Mouse (Mus musculus) embryonic fibroblast, embryonic 13.5 days (primary cell): ENCODE results near the gene Pam16.

Experiments
- CTCF ChIP-seq: IDR thresholded peaks from 2 replicates; pipeline ENCODE4 v1.5.1; 2011; ENCODE audit warnings: mild to moderate bottlenecking, control low read depth, low read length, moderate library complexity, borderline replicate concordance; ENCODE audit not compliant: insufficient read depth
- POLR2A ChIP-seq: IDR thresholded peaks from 2 replicates; pipeline ENCODE4 v1.6.1; 2011; ENCODE audit warnings: low read depth, mild to moderate bottlenecking, control low read depth, low read length, moderate library complexity

- TF ChIP-seq CTCF: no peak
- TF ChIP-seq POLR2A: no peak
Measured at GRCm38 (mm10) chr16:4596836-4597235, 28.0 kb downstream of the Pam16 start.
